Mouse (Mus musculus) liver, embryonic 14.5 days (tissue): Measurements from ENCODE around the gene Lactbl1. TPM values are rescaled to one million over a fixed set of nuclear protein-coding genes. Genes with fewer than 3 reads are reported as not detected.

Experiments
- ATAC-seq: fragments of 200-750 bp; cut with Nextera tagmentation; 2 replicates; pipeline ENCODE4 v1.8.0; 2017; ENCODE audit warnings: moderate number of reproducible peaks, mild to moderate bottlenecking, moderate library complexity; ENCODE audit not compliant: insufficient read depth
- DNase-seq, 3 experiments: peaks; one replicate each; pipeline ENCODE4 v3.0.0-alpha.2; 2012 to 2013; ENCODE audit warnings: low read depth in 3 of 3, low spot score in 3 of 3
- H3K27ac ChIP-seq: fragments of 300-500 bp; sonication (generic); 2 replicates; pipeline ENCODE4 v1.5.1; 2014; ENCODE audit warnings: moderate library complexity, mild to moderate bottlenecking, control low read depth, inconsistent platforms
- H3K27me3 ChIP-seq: fragments of 300-500 bp; sonication (generic); 2 replicates; pipeline ENCODE4 v1.6.1; 2014; ENCODE audit warnings: mild to moderate bottlenecking, low read length, moderate library complexity; ENCODE audit not compliant: control insufficient read depth, insufficient read depth
- H3K36me3 ChIP-seq: fragments of 300-500 bp; sonication (generic); replicated peaks from 2 replicates; pipeline ENCODE4 v1.6.1; 2014; ENCODE audit warnings: low read depth; ENCODE audit not compliant: control insufficient read depth, insufficient read depth
- H3K4me1 ChIP-seq, 2 experiments: fragments of 200-500 bp in 1 of 2; fragments of 300-500 bp in 1 of 2; sonication (generic) in 1 of 2; replicated peaks; 2 replicates each; pipeline ENCODE4 v1.6.1; 2012 to 2014; ENCODE audit warnings: antibody characterized with exemption in 1 of 2, inconsistent platforms in 1 of 2, low read length in 1 of 2; ENCODE audit not compliant: control insufficient read depth in 2 of 2, insufficient read depth in 2 of 2
- H3K4me2 ChIP-seq: fragments of 300-500 bp; sonication (generic); 2 replicates; pipeline ENCODE4 v1.6.1; 2014; ENCODE audit warnings: low read depth, mild to moderate bottlenecking, control low read depth, moderate library complexity
- H3K4me3 ChIP-seq, 2 experiments: fragments of 200-500 bp in 1 of 2; fragments of 300-500 bp in 1 of 2; sonication (generic) in 1 of 2; 2 replicates each; pipeline ENCODE4 v1.5.1; 2012 to 2014; ENCODE audit warnings: low read depth in 2 of 2, low read length in 2 of 2, mild to moderate bottlenecking in 2 of 2, control low read depth in 1 of 2, inconsistent platforms in 1 of 2, moderate library complexity in 1 of 2; ENCODE audit not compliant: insufficient read depth in 1 of 2
- H3K9ac ChIP-seq: fragments of 300-500 bp; sonication (generic); replicated peaks from 2 replicates; pipeline ENCODE4 v1.6.1; 2014; ENCODE audit warnings: mild to moderate bottlenecking, control low read depth, moderate library complexity
- H3K9me3 ChIP-seq: fragments of 300-500 bp; sonication (generic); 2 replicates; pipeline ENCODE4 v1.6.1; 2016; ENCODE audit warnings: low read length, mixed read lengths; ENCODE audit not compliant: control insufficient read depth
- CTCF ChIP-seq: IDR thresholded peaks from 2 replicates; pipeline ENCODE4 v1.5.1; 2016; ENCODE audit warnings: antibody characterized with exemption, low read depth, control low read depth
- EP300 ChIP-seq: IDR thresholded peaks from 2 replicates; pipeline ENCODE4 v1.6.1; 2016; ENCODE audit warnings: antibody characterized with exemption, low read depth
- WGBS: fragments of 180-500 bp; shearing (Covaris S2); extraction: QIAGEN DNeasy Blood & Tissue Kit; methylation state at CpG from one replicate; pipeline ENCODE4 v1.1.7; 2014; ENCODE audit not compliant: insufficient replicate concordance; 5-methylcytosine and 5-hydroxymethylcytosine counted together
- polyA plus RNA-seq, 2 experiments: library from polyadenylated mRNA; depleted of rRNA in 1 of 2; stranded (reverse) in 1 of 2; unstranded in 1 of 2; fragments of >200 nt; fragmentation: Nextera tagmentation in 1 of 2; extraction: Ambion mirVana in 1 of 2; gene quantifications; 2 replicates each; pipeline versions ENCODE4 v1.2.1 to v1.2.3; 2012 to 2014

Lactbl1 gene
- polyA plus RNA-seq, 2 experiments: not detected

GRCm38 (mm10) chr4:136613657-136614056, 8.8 kb upstream of the Lactbl1 start:
- Histone ChIP-seq H3K4me1 (no peaks in the 10 kb centered on the region), H3K9me3 (no peaks in the 10 kb centered on the region), H3K36me3 (no peaks in the 10 kb centered on the region), H3K9ac (no peak overlapping the region), H3K27me3 (no peaks in the 10 kb centered on the region), H3K4me2 (no peak overlapping the region), H3K27ac (no peak overlapping the region), H3K4me3 (no peak overlapping the region)
- no peak for ATAC-seq
- TF ChIP-seq EP300: no peak
- no peak for TF ChIP-seq CTCF
- no peak for DNase-seq
- 46% methylated on average over 7 of the region's 7 CpGs for WGBS

DNA sequence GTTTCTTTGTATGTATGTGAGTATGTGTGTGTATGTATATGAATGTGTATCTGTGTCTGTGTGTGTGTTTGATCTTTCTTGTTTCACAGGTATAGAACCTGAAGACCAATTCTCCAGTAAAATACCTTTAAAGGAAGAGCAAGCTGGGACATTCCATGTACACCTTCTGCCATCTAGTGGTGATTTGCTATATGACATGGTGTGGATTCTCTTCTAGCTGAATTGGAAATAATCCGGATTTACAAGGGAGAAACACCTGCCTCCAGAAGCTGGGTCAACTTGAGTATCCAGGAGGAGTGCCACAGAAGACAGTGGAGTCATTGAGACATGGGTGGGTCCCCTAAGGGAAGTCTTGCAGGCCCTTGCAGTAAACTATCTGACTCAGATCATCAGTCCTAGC, 1.1 kb upstream of the Lactbl1 start:
- WGBS: 0% methylated on average over 1 of the region's 1 CpGs
- H3K4me2 ChIP-seq: no peak overlapping the region
- no peak overlapping the region for H3K9ac ChIP-seq
- no peak overlapping the region for H3K27ac ChIP-seq
- peak in 2 of 3 experiments; percentile 28 to 39 for DNase-seq
- H3K36me3 ChIP-seq: no peaks in the 10 kb centered on the region
- no peak overlapping the region for H3K4me3 ChIP-seq
- H3K4me1 ChIP-seq: no peaks in the 10 kb centered on the region; a peak in 1 of 4 replicates
- ATAC-seq: no peak
- TF ChIP-seq CTCF: peak; percentile 75
- no peak for TF ChIP-seq EP300
- H3K27me3 ChIP-seq: no peaks in the 10 kb centered on the region
- no peaks in the 10 kb centered on the region for H3K9me3 ChIP-seq

GRCm38 (mm10) chr4:136621956-136622355, 465 bp upstream of the Lactbl1 start:
- DNase-seq: no peak
- 41% methylated on average over 5 of the region's 5 CpGs for WGBS
- Histone ChIP-seq H3K9ac (no peak overlapping the region), H3K27me3 (no peaks in the 10 kb centered on the region), H3K4me3 (no peak overlapping the region), H3K36me3 (no peaks in the 10 kb centered on the region), H3K9me3 (no peaks in the 10 kb centered on the region), H3K27ac (no peak overlapping the region), H3K4me1 (no peaks in the 10 kb centered on the region; a peak in 1 of 4 replicates), H3K4me2 (no peak overlapping the region)
- ATAC-seq: no peak
- no peak for TF ChIP-seq CTCF
- TF ChIP-seq EP300: no peak

DNA sequence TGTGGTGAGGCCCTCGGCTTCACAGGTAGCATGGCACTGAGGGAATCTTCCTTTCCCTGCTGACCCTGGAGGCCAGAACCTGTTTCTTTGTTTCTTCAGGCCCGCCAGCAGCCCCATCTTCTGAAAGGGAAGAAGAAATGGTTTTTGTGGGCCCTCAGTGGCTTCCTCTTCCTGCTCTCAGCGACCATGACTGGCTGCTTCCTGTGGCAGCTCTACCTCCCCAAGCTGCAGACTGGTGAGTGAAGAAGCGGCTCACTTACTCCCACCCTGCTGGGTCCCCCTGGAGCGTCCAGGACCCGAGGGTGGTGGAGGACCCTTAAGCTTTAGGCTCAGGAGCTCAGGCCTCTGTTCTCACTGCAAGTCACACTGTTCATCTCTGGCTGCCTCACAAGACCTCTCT, 4.2 kb downstream of the Lactbl1 start:
- Histone ChIP-seq H3K4me3 (no peak overlapping the region), H3K27ac (no peak overlapping the region), H3K4me2 (no peak overlapping the region), H3K27me3 (no peaks in the 10 kb centered on the region), H3K36me3 (no peaks in the 10 kb centered on the region), H3K9ac (no peak overlapping the region), H3K4me1 (no peaks in the 10 kb centered on the region), H3K9me3 (no peaks in the 10 kb centered on the region)
- TF ChIP-seq CTCF (no peak), EP300 (no peak)
- DNase-seq: no peak
- 32% methylated on average over 6 of the region's 6 CpGs for WGBS
- ATAC-seq: no peak

DNA sequence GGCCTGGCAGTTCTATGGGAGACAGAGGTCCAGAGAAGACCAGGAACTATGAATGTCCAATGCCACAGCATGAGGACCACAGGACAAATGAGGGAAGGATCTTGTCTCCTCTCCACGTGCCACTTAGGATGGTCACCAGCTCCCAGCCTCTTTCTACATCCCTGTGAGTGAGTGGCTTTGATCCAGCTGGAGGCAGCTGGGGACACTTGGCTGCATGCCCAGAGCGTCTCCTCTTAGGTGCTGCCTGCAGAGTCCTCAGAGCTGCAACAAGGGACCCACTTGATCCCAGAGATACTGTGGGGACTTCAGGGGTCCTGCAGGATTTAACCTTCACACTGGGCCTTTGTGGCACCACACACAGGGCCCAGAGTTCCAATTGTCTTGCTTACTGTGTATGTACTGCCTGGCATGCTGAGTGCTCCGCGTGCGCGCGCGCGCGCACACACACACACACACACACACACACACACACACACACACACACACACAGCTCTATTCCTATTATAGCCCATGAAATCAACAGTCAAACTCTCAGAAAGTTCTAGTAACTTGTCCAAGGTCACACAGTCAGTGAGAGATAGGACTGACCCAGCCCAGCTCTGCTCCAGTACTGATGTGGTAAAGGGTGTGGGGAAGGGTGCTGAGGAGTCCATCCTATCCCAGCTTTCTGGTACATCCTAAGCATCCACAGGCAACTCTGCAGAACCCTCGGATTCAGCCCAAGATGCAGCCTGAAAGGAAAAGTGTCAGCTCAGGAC, 9.0 kb downstream of the Lactbl1 start:
- 80% methylated on average over 11 of the region's 11 CpGs for WGBS
- H3K9me3 ChIP-seq: no peaks in the 10 kb centered on the region
- H3K9ac ChIP-seq: no peak overlapping the region
- H3K27me3 ChIP-seq: no peaks in the 10 kb centered on the region
- no peaks in the 10 kb centered on the region for H3K4me1 ChIP-seq
- ATAC-seq (no peak), DNase-seq (no peak)
- TF ChIP-seq EP300 (no peak), CTCF (no peak)
- H3K4me3 ChIP-seq: no peak overlapping the region
- H3K27ac ChIP-seq: no peak overlapping the region
- H3K36me3 ChIP-seq: no peaks in the 10 kb centered on the region
- H3K4me2 ChIP-seq: no peak overlapping the region
